Mouse (Mus musculus) left cerebral cortex, adult 9 months (tissue): ENCODE data around the gene Stoml3.

Experiments
- DNase-seq, 2 experiments: peaks; one replicate each; pipeline ENCODE4 v3.0.0; 2022; ENCODE audit warnings: low spot score in 2 of 2

The Stoml3 gene

GRCm38 (mm10) chr3:53488353-53488752 lies at the start of gene Stoml3:
TSS of gene Stoml3 (plus strand) at chr3:53488653.
- DNase-seq, result no peak

GRCm38 (mm10) chr3:53445540-53445939 lies 42.9 kb upstream of the Stoml3 start:
- no peak for DNase-seq

- no peak for DNase-seq
These were observed 41.7 kb upstream of the Stoml3 start for GRCm38 (mm10) chr3:53446801-53447200.

- DNase-seq, result peak; percentile 53 to 78
These were observed 40.2 kb upstream of the Stoml3 start for GRCm38 (mm10) chr3:53448208-53448607.

GRCm38 (mm10) chr3:53450666-53451065 lies 37.8 kb upstream of the Stoml3 start:
- DNase-seq, result no peak

GRCm38 (mm10) chr3:53452351-53452750 lies 36.1 kb upstream of the Stoml3 start:
- no peak for DNase-seq

- DNase-seq, result no peak
These were observed 35.1 kb upstream of the Stoml3 start for GRCm38 (mm10) chr3:53453346-53453745.

- DNase-seq, result no peak
These were observed 34.4 kb upstream of the Stoml3 start for GRCm38 (mm10) chr3:53454005-53454404.

GRCm38 (mm10) chr3:53454561-53454960 lies 33.9 kb upstream of the Stoml3 start:
- DNase-seq, result no peak

- no peak for DNase-seq
These were observed 33.5 kb upstream of the Stoml3 start for GRCm38 (mm10) chr3:53454984-53455383.

GRCm38 (mm10) chr3:53457750-53458149 lies 30.7 kb upstream of the Stoml3 start:
- DNase-seq, result no peak

- no peak for DNase-seq
These were observed 28.3 kb upstream of the Stoml3 start for GRCm38 (mm10) chr3:53460106-53460505.

- no peak for DNase-seq
These were observed 25.8 kb upstream of the Stoml3 start for GRCm38 (mm10) chr3:53462701-53463045.

- peak; percentile 91 to 96 for DNase-seq
These were observed 25.2 kb upstream of the Stoml3 start, which contains the start of the genes Nhlrc3 and Proser1 for GRCm38 (mm10) chr3:53463046-53463764. TSS of gene Nhlrc3 (minus strand) at chr3:53463332. TSS of gene Proser1 (plus strand) at chr3:53463666.

GRCm38 (mm10) chr3:53463765-53464114 lies 24.7 kb upstream of the Stoml3 start:
- DNase-seq, result no peak

GRCm38 (mm10) chr3:53464146-53464698 lies 24.2 kb upstream of the Stoml3 start:
- no peak for DNase-seq

- no peak for DNase-seq
These were observed 23.1 kb upstream of the Stoml3 start for GRCm38 (mm10) chr3:53465330-53465729.

GRCm38 (mm10) chr3:53466481-53466880 lies 22.0 kb upstream of the Stoml3 start:
- no peak for DNase-seq

GRCm38 (mm10) chr3:53467356-53467755 lies 21.1 kb upstream of the Stoml3 start:
- no peak for DNase-seq

- no peak for DNase-seq
These were observed 18.8 kb upstream of the Stoml3 start for GRCm38 (mm10) chr3:53469650-53470049.

- no peak for DNase-seq
These were observed 16.4 kb upstream of the Stoml3 start for GRCm38 (mm10) chr3:53472061-53472460.

- DNase-seq, result no peak
These were observed 14.3 kb upstream of the Stoml3 start for GRCm38 (mm10) chr3:53474179-53474578.

- peak in 1 of 2 experiments; percentile 28 for DNase-seq
These were observed 12.6 kb upstream of the Stoml3 start for GRCm38 (mm10) chr3:53475889-53476288.

- no peak for DNase-seq
These were observed 11.0 kb upstream of the Stoml3 start for GRCm38 (mm10) chr3:53477468-53477867.
